Mouse (Mus musculus) liver, embryonic 12.5 days (tissue): ENCODE measurements at regions not wholly inside any gene's neighbourhood (a gene's known extent, or its start where the extent isn't known, plus 50 kb on each side); places are given as distances from the start of the nearest gene placed in this dataset.

Experiments used
- ATAC-seq: fragments of 200-750 bp; cut with Nextera tagmentation; 2 replicates; pipeline ENCODE4 v1.8.0; 2017; ENCODE audit warnings: moderate number of reproducible peaks, mild to moderate bottlenecking, moderate library complexity
- H3K27ac ChIP-seq: fragments of 300-500 bp; sonication (generic); 2 replicates; pipeline ENCODE4 v1.5.1; 2016; ENCODE audit warnings: mild to moderate bottlenecking
- H3K27me3 ChIP-seq: fragments of 300-500 bp; sonication (generic); replicated peaks from 2 replicates; pipeline ENCODE4 v1.6.1; 2016; ENCODE audit warnings: mild to moderate bottlenecking, moderate library complexity
- H3K36me3 ChIP-seq: fragments of 300-500 bp; sonication (generic); 2 replicates; pipeline ENCODE4 v1.6.1; 2016; ENCODE audit warnings: mild to moderate bottlenecking, moderate library complexity
- H3K4me1 ChIP-seq: fragments of 300-500 bp; sonication (generic); 2 replicates; pipeline ENCODE4 v1.6.1; 2016
- H3K4me2 ChIP-seq: fragments of 300-500 bp; sonication (generic); 2 replicates; pipeline ENCODE4 v1.6.1; 2016; ENCODE audit warnings: mild to moderate bottlenecking, moderate library complexity
- H3K4me3 ChIP-seq: fragments of 300-500 bp; sonication (generic); 2 replicates; pipeline ENCODE4 v1.5.1; 2016; ENCODE audit warnings: mild to moderate bottlenecking, moderate library complexity
- H3K9ac ChIP-seq: fragments of 300-500 bp; sonication (generic); 2 replicates; pipeline ENCODE4 v1.6.1; 2016; ENCODE audit warnings: mild to moderate bottlenecking, moderate library complexity
- H3K9me3 ChIP-seq: fragments of 300-500 bp; sonication (generic); replicated peaks from 2 replicates; pipeline ENCODE4 v1.6.1; 2016; ENCODE audit warnings: mild to moderate bottlenecking, moderate library complexity
- WGBS: fragments of 180-500 bp; shearing (Covaris S2); methylation state at CpG from one replicate; pipeline ENCODE4 v1.1.7; 2016; ENCODE audit not compliant: insufficient replicate concordance; 5-methylcytosine and 5-hydroxymethylcytosine counted together

DNA sequence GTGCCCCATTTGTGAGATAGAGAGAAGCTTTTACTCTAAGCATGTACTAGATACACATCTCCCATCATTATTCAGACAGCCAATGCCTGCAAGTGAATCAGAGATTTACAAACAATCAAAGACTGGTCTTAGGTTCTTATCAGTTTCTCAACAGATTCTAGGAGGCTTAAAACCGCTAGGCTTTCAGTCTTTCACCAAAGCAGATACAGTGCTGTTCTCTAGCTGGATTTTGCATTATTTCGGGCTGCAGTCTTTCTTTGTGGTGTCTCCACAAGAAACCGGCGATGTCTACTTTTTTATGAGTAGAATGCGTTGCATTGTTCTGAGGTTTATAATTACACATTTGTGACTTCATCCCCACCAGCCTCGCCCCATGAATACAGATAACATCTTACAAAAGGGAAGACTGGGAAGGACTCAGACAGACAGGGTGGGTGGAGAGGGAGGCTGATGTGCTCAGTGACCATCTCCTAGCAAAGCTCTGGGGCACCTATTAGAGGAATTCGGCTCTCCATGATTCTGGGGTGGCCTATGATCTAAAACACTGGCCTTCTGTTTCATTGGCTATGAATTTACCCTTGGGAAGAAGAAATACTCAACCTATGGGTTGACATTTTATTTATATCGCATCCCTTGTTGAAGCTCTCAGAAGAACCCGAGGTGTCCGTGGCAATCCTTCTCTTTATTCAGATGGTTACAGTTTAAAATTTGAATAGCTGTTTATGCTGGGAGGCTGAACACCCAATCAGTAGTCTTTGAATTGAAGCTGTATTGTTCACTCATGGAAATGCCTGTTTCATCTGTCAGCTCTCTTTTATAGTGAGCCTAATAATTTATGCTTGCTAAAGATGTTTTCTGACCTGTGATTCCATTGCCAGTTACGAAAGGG lies 343.8 kb downstream of the Tmem161b start:
- Histone ChIP-seq H3K4me3 (no peak overlapping the region), H3K9ac (no peak overlapping the region), H3K4me1 (no peaks in the 10 kb centered on the region), H3K27ac (no peak overlapping the region), H3K4me2 (no peak overlapping the region), H3K36me3 (no peaks in the 10 kb centered on the region), H3K9me3 (no peaks in the 10 kb centered on the region), H3K27me3 (no peaks in the 10 kb centered on the region)
- no peak for ATAC-seq
- 67% methylated on average over 11 of the region's 11 CpGs for WGBS

- no peaks in the 10 kb centered on the region for H3K9me3 ChIP-seq
- 63% methylated on average over 6 of the region's 6 CpGs for WGBS
- H3K4me3 ChIP-seq, result no peak overlapping the region
- no peaks in the 10 kb centered on the region for H3K27me3 ChIP-seq
- ATAC-seq, result no peak
- H3K27ac ChIP-seq, result no peak overlapping the region
- no peaks in the 10 kb centered on the region for H3K4me1 ChIP-seq
- no peak overlapping the region for H3K9ac ChIP-seq
- H3K36me3 ChIP-seq, result no peaks in the 10 kb centered on the region
- H3K4me2 ChIP-seq, result no peak overlapping the region
Measured at GRCm38 (mm10) chr13:84566533-84566832, 344.4 kb downstream of the Tmem161b start.

DNA sequence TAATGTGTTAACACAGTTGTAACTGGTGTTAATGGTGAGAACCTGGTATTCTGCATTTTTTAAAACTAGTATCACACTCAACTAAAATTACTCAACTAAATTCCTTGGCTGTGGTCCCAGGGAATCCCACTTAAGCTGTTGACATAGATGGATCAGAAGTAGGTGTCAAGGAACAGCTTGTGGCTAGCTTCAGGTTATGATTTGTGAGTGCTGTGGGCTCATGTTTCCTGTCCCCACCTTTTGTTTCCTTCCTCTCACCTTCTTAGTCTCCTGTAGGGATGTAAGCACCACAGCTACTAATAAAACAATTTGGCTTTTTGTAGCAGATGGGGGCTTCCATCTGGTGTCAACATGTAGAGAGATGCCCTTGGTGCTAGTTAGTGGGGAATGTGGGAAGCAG lies 347.3 kb downstream of the Tmem161b start:
- H3K27me3 ChIP-seq, result no peaks in the 10 kb centered on the region
- no peaks in the 10 kb centered on the region for H3K36me3 ChIP-seq
- no peaks in the 10 kb centered on the region for H3K4me1 ChIP-seq
- H3K9me3 ChIP-seq, result no peaks in the 10 kb centered on the region
- H3K9ac ChIP-seq, result no peak overlapping the region
- no peak overlapping the region for H3K4me2 ChIP-seq
- no peak overlapping the region for H3K4me3 ChIP-seq
- no peak overlapping the region for H3K27ac ChIP-seq
- ATAC-seq, result no peak

DNA sequence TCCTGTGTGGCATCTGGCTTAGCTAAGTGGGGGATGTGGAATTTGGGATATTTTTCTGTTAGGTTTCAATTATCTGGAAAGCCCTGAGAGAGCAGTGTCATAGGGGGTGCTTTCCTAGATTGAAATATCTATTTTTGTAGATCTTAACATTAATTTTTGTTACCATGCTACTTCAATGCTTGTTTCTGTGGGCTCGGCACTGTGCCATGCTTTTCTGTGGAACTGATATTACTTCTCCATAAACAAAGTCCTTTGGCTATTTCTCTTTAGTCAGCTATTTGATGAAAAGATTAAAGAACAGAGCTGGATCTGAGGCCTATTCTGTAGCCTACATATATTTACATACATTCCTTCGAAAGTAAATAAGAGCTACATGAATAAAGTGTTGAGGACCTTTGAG lies 348.1 kb downstream of the Tmem161b start:
- no peak overlapping the region for H3K4me3 ChIP-seq
- no peaks in the 10 kb centered on the region for H3K36me3 ChIP-seq
- H3K9me3 ChIP-seq, result no peaks in the 10 kb centered on the region
- ATAC-seq, result no peak
- 66% methylated on average over 2 of the region's 2 CpGs for WGBS
- H3K9ac ChIP-seq, result no peak overlapping the region
- no peak overlapping the region for H3K27ac ChIP-seq
- no peak overlapping the region for H3K4me2 ChIP-seq
- H3K4me1 ChIP-seq, result no peaks in the 10 kb centered on the region
- H3K27me3 ChIP-seq, result no peaks in the 10 kb centered on the region

GRCm38 (mm10) chr13:84570984-84571844 lies 349.1 kb downstream of the Tmem161b start:
- no peaks in the 10 kb centered on the region for H3K9me3 ChIP-seq
- 49% methylated on average over 10 of the region's 10 CpGs for WGBS
- ATAC-seq, result no peak
- H3K36me3 ChIP-seq, result no peaks in the 10 kb centered on the region
- H3K27me3 ChIP-seq, result no peaks in the 10 kb centered on the region
- H3K4me1 ChIP-seq, result no peaks in the 10 kb centered on the region
- no peak overlapping the region for H3K27ac ChIP-seq
- H3K4me2 ChIP-seq, result no peak overlapping the region
- H3K4me3 ChIP-seq, result no peak overlapping the region
- H3K9ac ChIP-seq, result no peak overlapping the region

DNA sequence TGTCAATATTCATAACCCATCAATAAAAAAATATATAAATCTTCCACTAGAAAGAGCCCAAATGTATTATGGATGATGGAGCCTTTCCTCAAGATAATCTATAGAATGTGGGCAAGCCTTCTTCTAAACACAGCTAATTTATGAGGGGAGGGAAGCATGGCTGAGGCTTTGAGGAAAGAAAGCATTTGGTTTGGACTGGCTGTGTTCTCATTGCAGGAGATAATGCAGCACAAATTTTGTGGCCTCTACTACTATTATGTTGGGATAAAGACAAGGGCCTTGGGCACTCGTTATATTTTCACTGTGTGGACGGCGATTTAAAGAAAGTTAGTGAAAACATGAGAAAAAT lies 349.7 kb downstream of the Tmem161b start:
- no peak overlapping the region for H3K4me3 ChIP-seq
- H3K9ac ChIP-seq, result no peak overlapping the region
- no peaks in the 10 kb centered on the region for H3K27me3 ChIP-seq
- H3K27ac ChIP-seq, result no peak overlapping the region
- ATAC-seq, result no peak
- no peaks in the 10 kb centered on the region for H3K36me3 ChIP-seq
- no peaks in the 10 kb centered on the region for H3K9me3 ChIP-seq
- 68% methylated on average over 3 of the region's 3 CpGs for WGBS
- no peak overlapping the region for H3K4me2 ChIP-seq
- H3K4me1 ChIP-seq, result no peaks in the 10 kb centered on the region

DNA sequence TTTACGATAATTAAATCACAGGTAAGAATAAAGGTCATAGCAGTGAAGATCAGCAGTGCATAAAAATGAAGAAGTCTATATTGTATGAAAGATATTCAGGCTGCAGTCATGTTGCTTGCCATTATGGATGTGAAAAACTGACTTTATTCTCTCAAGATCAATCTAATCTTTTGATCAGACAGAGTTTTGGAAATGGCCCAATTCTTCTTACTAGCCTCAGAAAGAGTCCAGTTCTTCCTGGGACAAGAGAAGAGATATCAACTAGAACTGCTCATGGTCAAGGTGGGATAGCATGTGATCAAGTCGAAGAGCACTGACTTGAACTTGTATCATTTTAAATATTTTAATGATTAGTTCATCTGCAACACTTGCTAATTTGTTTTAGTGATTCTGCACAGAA lies 350.1 kb downstream of the Tmem161b start:
- H3K9me3 ChIP-seq, result no peaks in the 10 kb centered on the region
- H3K27me3 ChIP-seq, result no peaks in the 10 kb centered on the region
- no peak for ATAC-seq
- H3K4me1 ChIP-seq, result no peaks in the 10 kb centered on the region
- WGBS, result 62% methylated on average over 2 of the region's 2 CpGs
- H3K4me2 ChIP-seq, result no peak overlapping the region
- H3K9ac ChIP-seq, result no peak overlapping the region
- no peaks in the 10 kb centered on the region for H3K36me3 ChIP-seq
- H3K27ac ChIP-seq, result no peak overlapping the region
- no peak overlapping the region for H3K4me3 ChIP-seq

DNA sequence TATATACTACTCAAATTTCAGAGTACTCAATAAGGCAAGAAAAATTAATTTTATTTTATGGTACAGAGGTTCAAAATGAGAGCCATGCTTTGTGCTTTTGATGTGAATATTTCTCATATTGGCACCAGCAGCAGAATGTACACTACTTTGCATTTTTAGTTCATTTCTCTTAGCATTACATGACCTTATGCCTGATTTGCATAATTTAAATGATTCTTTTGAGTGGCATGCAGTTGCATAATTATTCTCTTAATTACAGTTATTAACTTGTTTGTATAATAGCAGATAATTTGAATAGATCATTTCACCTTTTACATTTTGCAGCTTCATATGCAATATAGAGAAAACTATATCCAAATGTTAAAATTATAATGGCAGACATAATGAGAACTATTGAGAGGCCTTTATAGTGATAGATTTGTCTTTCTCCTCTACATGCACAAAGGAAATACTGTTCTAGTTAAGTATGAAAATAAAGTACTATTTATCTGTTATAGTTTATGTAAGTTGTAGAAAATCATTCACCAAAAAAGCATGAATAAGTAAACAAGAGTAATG lies 374.6 kb downstream of the Tmem161b start:
- Histone ChIP-seq H3K9me3 (no peaks in the 10 kb centered on the region), H3K27ac (no peak overlapping the region), H3K9ac (no peak overlapping the region), H3K4me1 (no peaks in the 10 kb centered on the region), H3K36me3 (no peaks in the 10 kb centered on the region), H3K4me3 (no peak overlapping the region), H3K4me2 (no peak overlapping the region), H3K27me3 (no peaks in the 10 kb centered on the region)
- ATAC-seq, result no peak

DNA sequence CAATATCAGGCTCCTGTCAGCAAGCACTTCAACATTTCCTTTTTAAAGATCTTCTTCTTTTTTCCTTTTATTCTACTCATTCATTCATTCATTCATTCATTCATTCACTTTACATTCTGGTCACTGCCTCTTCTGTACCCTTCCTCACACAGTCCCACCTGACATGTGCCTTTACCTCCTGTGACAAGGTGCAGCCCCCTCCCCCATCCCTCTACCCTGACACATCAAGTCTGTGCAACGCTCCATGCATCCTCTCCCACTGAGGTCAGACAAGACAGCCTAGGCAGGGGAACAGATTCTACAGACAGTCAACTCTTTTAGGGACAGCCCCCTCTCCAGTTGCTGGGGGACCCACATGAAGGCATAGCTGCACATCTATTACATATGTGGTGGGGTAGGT lies 380.5 kb downstream of the Tmem161b start:
- WGBS, result 52% methylated on average over 1 of the region's 1 CpGs
- H3K9ac ChIP-seq, result no peak overlapping the region
- no peak for ATAC-seq
- H3K27me3 ChIP-seq, result no peaks in the 10 kb centered on the region
- H3K4me2 ChIP-seq, result no peak overlapping the region
- H3K27ac ChIP-seq, result no peak overlapping the region
- H3K4me1 ChIP-seq, result no peaks in the 10 kb centered on the region
- H3K4me3 ChIP-seq, result no peak overlapping the region
- no peaks in the 10 kb centered on the region for H3K36me3 ChIP-seq
- H3K9me3 ChIP-seq, result no peaks in the 10 kb centered on the region

DNA sequence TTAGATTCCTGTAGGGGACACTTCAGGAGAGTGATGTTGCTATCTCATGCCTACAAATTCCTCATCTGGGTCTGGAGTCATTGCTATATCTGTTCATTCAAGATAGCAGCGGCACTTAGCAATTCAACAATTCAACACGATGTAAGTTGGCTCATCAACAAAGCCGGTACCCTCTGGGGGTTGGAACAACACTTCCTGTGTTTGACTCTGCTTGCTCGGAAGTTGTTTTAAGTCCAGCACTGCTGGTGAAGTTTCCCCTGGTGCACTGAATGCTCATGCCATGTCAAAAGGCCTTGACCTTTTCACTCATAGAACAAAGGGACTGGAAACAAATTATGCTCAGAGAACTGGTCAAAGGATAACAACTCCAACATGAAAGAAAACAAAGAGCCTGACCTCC lies 390.4 kb downstream of the Tmem161b start:
- H3K4me1 ChIP-seq, result no peaks in the 10 kb centered on the region
- no peak overlapping the region for H3K27ac ChIP-seq
- no peak overlapping the region for H3K4me2 ChIP-seq
- no peak for ATAC-seq
- H3K4me3 ChIP-seq, result no peak overlapping the region
- H3K27me3 ChIP-seq, result no peaks in the 10 kb centered on the region
- H3K36me3 ChIP-seq, result no peaks in the 10 kb centered on the region
- no peak overlapping the region for H3K9ac ChIP-seq
- no peaks in the 10 kb centered on the region for H3K9me3 ChIP-seq
- WGBS, result 17% methylated on average over 4 of the region's 4 CpGs

GRCm38 (mm10) chr13:84613004-84613403 lies 390.9 kb downstream of the Tmem161b start:
- Histone ChIP-seq H3K4me3 (no peak overlapping the region), H3K27ac (no peak overlapping the region), H3K27me3 (no peaks in the 10 kb centered on the region), H3K4me2 (no peak overlapping the region), H3K9me3 (no peaks in the 10 kb centered on the region), H3K9ac (no peak overlapping the region), H3K4me1 (no peaks in the 10 kb centered on the region), H3K36me3 (no peaks in the 10 kb centered on the region)
- 48% methylated on average over 2 of the region's 2 CpGs for WGBS
- ATAC-seq, result no peak

DNA sequence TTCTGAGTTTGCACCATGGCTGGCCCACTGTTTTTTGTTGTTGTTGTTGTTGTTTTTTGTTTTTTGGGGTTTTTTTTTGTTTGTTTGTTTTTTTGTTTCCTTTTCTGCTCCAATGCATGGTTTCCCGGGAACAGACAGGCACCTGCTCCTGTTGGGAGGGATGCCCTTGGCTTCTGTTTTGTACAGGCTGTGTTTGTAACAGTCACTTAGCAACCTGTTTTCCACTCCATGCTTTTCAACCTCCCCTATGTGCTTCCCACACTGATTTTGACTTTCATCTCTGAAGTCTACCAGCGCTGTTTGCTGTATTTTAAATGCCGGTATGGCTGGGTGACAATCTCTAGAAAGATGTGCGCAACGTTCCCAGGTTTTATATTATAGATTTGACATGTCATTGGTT lies 402.6 kb downstream of the Tmem161b start:
- 80% methylated on average over 5 of the region's 5 CpGs for WGBS
- no peaks in the 10 kb centered on the region for H3K36me3 ChIP-seq
- H3K4me3 ChIP-seq, result no peak overlapping the region
- H3K4me1 ChIP-seq, result no peaks in the 10 kb centered on the region
- no peaks in the 10 kb centered on the region for H3K9me3 ChIP-seq
- H3K4me2 ChIP-seq, result no peak overlapping the region
- H3K27ac ChIP-seq, result no peak overlapping the region
- ATAC-seq, result no peak
- H3K9ac ChIP-seq, result no peak overlapping the region
- no peaks in the 10 kb centered on the region for H3K27me3 ChIP-seq
